Mouse (Mus musculus) adrenal gland, postnatal 25 days (tissue): ENCODE results near the gene Antxr1. TPM values are rescaled to one million over a fixed set of nuclear protein-coding genes. Genes with fewer than 3 reads are reported as not detected.

ENCODE experiments used
- DNase-seq: peaks from one replicate; pipeline ENCODE4 v3.0.0; 2021; ENCODE audit warnings: mixed read lengths
- total RNA-seq: library from RNA; stranded (reverse); gene quantifications from 2 replicates; pipeline ENCODE4 v1.2.3, GENCODE M21; 2021

Gene Antxr1
- total RNA-seq, 1 experiment from 2014 or later = 19.4 TPM

- no peak for DNase-seq
Observed at GRCm38 (mm10) chr6:87184418-87184817, 151.2 kb downstream of the Antxr1 start.

GRCm38 (mm10) chr6:87183981-87184380, 151.6 kb downstream of the Antxr1 start:
- DNase-seq = no peak

GRCm38 (mm10) chr6:87183159-87183558, 152.5 kb downstream of the Antxr1 start:
- peak; percentile 47 for DNase-seq

DNA sequence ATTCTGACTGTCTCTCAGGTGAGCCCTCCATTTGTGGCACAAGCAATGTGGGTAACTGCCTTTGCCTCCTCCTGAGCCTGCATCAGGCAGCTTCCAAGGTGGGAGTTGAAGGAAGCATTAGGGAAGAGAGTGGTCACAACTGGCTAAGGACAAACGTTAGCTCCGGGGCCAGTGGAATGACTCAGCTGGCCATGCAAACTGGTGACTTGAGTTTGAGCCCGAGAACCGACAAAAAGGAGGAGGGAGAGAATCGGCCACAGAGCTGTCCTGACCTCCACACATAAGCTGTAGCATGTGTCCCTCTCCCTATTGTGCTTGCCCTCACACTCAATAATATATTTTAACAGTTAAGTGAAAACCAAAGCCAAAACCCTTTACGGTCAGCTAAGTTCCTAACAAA, 152.9 kb downstream of the Antxr1 start:
- DNase-seq = peak; percentile 10

GRCm38 (mm10) chr6:87171461-87171860, 164.2 kb downstream of the Antxr1 start:
- no peak for DNase-seq

DNA sequence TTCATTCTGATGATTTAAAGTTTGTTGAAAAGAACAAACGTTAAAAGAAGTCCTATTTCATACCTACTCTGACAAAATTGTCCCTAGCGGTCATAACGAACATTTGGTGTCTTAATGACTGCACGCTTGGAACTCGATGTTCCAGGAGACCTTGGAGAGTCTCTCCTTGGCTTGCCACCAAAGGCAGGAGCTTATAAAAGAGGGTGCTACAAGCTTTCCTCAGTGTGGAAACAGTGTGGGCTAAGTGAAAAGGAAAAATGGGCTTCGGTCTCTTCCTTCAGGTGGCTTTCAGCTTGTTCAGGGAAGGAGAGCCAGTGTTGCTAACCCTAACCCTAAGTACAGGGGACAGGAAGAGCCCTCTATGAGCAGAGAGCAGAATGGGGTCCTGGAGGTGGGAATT, 164.7 kb downstream of the Antxr1 start:
- DNase-seq = peak; percentile 18

DNA sequence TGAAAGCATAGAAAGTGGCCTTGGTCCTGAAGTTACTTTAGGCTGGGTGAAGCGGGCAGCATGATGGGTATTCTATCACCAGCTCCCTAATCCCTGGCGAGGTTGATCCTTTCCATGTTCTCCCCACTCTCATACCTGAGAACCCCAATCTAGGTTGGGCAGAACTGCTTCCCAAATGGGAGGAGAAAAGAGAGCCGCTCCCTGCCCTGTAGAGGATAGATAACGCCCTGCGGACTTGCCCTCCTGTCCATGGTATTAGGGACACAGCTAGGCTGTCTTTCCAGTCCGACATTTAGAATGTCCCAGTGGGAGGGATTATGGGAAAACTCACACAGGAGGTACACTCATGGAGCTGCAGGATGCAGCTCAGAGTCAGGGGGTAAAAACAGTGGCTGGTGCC, 165.3 kb downstream of the Antxr1 start:
- DNase-seq = no peak

DNA sequence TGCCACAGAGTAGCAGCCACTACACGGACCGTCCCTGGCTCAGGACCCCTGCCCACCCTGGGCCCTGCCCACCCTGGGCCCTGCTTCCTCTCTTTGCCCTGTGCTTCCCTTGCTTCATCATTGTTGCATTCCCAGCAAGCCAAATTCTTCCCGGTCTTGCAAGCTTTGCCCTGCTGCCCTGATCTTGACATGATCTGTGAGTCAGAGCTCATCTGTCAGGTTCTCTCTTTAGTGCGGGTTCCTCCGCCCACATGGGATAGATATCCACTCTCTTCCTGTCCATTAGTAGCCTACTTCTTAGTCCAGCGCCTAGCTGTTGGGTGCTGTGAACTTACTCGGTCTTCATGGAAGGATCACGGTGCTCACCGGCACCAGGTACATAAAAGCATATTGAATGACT, 167.6 kb downstream of the Antxr1 start:
- DNase-seq = no peak

DNA sequence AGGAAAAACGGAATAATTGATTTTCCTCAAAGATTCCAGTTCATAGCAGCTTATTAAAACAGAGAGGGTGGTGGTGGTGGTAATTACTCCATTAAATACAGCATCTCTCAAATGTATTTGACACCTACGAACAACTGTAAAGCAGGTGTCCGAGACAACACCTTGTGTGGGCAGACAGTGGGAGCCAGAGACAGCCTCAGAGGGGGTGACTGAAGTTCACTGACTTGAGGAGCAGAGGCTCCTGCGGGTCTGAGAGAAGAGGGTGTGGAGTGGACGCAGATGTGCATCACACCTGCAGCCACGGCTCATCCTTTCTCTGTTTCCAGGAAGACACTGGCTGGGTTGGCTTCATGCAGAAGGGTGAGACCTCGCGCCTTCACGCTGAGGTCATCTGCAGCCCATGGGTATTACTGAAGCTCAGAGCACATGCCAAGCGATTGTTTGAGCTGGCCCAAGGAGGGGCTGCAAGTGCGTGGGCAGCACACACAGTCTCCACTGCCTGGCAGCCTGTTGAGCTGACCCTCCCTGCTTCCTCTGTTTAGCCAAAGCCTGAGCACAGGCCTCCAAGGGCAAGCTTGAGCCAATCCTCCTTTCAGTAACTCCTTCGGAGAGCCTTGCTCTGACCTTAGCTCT, 168.8 kb downstream of the Antxr1 start:
- no peak for DNase-seq

DNA sequence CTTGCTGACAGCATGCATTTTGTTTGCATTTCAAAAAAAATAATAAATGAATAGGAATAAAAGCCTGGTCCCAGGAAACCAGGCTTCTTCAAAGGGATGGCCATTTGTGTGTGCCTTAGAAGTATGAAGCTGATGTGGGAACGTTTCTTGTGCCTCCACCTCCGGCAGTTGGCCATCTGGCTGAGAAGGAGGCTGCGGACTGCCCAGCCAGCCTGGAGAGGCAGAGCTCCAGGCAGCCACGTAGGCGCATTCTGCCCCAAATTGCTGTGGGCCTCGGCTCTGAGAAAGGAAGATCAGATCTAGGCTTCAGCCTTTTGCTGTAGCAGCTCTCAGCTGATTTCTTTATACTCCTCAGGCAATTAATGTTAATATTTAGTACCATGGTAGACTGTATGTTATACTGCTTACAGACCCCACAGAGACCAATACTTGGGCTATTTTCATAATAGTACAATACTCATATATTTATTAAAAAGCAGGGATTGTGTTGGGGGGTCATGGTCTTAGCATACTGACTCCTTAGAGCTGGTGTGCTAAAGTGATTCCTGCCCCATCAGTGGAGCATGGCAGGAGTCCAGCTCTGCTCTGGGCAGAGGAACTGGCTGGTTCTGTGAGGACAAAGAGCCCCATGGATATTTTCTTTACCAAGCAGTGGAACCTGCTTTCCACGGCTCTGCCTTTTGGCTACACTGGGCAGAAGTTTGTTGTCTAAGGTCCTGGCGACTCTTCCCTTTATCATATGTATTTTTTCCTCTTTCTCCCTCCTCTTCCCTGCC, 169.9 kb downstream of the Antxr1 start:
- DNase-seq = no peak

- no peak for DNase-seq
Observed at GRCm38 (mm10) chr6:87161391-87162263, 174.0 kb downstream of the Antxr1 start.

GRCm38 (mm10) chr6:87160196-87160595, 175.4 kb downstream of the Antxr1 start:
- no peak for DNase-seq

DNA sequence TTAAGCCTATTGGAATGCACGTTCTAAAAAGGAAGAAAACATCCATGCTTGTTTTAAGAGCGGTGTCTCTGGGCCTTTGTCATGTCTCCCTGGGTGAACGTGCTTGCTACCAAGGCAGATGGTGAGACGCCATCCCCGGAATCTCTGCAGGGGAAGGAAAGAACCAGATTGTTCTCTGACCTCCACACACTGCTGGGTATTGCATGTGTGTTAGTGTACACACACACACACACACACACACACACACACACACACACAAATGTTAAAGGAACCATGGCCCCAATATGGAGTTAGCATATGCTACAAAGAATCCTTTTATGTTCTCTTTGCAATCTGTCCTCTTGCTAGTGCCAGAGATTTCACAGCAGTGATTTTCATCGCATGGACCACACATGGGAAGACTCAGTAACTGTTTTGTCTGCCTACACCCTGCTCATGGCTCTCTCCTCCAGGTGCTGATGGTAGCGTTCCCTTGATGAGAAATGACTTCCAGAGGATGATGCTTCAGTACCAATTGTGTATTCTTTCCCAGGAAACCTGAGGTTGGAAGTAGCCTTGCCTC, 177.5 kb downstream of the Antxr1 start:
- no peak for DNase-seq

DNA sequence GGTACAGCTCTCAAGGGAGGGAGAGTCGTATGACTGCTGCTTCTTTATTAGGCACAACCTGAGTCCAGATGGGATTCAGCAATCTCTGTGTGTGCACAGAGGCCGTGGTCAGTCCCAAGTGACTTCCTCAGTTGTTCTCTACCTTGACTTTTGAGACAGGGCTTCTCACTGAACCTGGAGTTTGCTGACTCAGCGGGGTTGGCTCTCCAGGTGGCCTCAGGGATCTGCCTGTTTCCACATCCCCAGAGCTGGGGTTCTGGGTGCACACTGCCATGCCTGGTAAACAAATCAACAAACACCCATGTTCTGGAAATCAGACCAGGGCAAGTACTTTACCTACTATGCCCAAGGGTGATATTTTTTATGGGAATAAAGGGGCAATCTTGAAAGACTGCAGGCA, 181.8 kb downstream of the Antxr1 start:
- DNase-seq = no peak

GRCm38 (mm10) chr6:87153231-87153580, 182.4 kb downstream of the Antxr1 start:
- no peak for DNase-seq

- no peak for DNase-seq
Observed at GRCm38 (mm10) chr6:87152461-87153230, 183.0 kb downstream of the Antxr1 start.

DNA sequence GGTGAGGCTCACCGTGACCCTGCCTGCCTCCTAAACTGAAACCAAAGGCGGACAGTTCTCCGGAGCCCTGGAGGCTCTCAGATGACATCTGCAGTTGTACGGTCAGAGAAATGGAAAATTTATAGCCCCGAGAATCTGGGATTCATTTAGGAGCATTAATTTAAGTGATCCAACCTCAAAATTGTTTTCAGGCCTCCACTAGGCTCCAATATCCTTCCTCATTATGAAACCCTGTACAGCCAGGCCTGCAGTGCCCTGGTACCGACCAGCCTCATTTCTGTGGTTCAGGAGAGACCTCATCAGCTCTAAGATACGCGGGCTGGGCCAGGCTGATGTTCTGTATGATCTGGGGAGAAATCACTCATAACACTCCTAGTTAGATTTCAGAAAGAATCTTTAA, 184.2 kb downstream of the Antxr1 start:
- DNase-seq = no peak

DNA sequence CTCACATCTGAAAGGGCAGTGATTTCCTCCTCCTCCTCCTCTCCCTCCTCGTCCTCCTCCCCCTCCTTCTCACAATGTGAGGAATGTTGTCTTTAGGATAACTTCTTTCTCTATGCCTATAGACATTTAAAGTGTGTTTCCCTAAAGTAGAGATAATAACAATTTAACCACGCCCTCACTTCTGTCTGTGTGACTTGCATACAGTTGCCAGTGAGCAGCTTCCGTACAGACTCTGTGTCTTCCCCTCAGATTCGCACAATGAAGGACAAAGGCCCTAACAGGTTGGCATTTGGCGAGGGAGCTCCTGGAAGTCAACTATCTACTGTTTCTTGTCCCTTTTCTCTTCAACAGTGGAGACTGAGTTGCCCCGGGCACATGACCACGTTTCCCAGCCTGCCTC, 185.2 kb downstream of the Antxr1 start:
- DNase-seq = no peak

DNA sequence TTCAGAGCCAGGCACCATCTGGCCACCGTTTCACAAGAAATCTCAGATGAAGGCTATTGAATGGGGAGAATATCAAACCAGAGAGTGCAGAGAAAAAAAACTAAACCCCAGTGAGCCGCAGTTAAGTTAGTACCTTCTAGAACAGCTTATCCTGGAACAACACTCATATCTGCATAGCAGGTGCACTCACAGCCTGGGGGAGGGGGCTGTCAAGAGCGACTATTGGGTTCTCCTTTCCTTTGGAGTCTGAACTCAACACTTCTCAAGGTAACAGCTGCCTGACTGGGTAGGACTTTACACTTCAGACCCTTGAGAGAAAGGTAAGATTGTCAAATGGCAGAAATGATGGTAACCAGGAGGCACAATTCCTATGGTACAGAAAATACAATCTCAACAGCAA, 187.7 kb downstream of the Antxr1 start:
- no peak for DNase-seq

DNA sequence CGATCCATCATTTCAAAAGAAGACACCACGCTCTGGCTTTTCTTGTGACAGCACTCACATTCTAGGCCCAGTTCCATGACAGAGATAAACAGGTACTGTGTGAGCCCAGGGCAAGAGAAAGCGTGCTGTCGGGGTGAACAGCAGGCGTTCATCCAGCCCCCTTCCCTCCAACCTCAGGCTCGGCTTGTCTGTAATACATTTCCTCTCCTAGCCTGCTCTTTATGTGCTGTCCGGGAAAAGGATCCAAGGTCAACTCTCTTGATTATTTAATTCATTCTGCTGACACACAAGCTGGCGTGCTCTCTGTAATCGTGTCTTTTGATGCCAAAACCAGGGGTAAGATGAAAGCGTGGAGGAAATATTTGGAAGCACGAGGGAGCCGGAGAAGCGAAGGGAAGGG, 192.0 kb downstream of the Antxr1 start:
- DNase-seq = no peak

GRCm38 (mm10) chr6:87142239-87142638, 193.4 kb downstream of the Antxr1 start:
- DNase-seq = no peak
